Mouse (Mus musculus) testis, adult 2 months (tissue): ENCODE data around the gene Cdkal1.

ENCODE experiments used
- CTCF ChIP-seq: fragments of 200-500 bp; IDR thresholded peaks from 2 replicates; pipeline ENCODE4 v1.5.1; 2012; ENCODE audit warnings: low read depth, mild to moderate bottlenecking, inconsistent platforms, low read length, moderate library complexity; ENCODE audit not compliant: control insufficient read depth, insufficient read depth, insufficient replicate concordance
- POLR2A ChIP-seq: fragments of 200-500 bp; IDR thresholded peaks from 2 replicates; pipeline ENCODE4 v1.6.1; 2012; ENCODE audit warnings: low read depth, mild to moderate bottlenecking, inconsistent platforms, low read length, moderate library complexity; ENCODE audit not compliant: control insufficient read depth

- no peak for TF ChIP-seq CTCF
- no peak for TF ChIP-seq POLR2A
These were observed 132.3 kb downstream of the Cdkal1 start for GRCm38 (mm10) chr13:29723150-29723549.
